Mouse (Mus musculus): ENCODE data around the gene Uts2. TPM values are rescaled to one million over a fixed set of nuclear protein-coding genes. Genes with fewer than 3 reads are reported as not detected.
A peak's percentile ranks its signal among the peaks of the same experiment; 100 is the strongest.

Gene Uts2
- not detected for total RNA-seq (2021)
- long read RNA-seq, experiment 1: 0 reads
- long read RNA-seq, experiment 2: 0 reads

- no peak for DNase-seq
Measured at GRCm38 (mm10) chr4:150996797-150997196, at the start of gene Uts2. Gene Uts2 (plus strand): TSS chr4:150997097.

DNA sequence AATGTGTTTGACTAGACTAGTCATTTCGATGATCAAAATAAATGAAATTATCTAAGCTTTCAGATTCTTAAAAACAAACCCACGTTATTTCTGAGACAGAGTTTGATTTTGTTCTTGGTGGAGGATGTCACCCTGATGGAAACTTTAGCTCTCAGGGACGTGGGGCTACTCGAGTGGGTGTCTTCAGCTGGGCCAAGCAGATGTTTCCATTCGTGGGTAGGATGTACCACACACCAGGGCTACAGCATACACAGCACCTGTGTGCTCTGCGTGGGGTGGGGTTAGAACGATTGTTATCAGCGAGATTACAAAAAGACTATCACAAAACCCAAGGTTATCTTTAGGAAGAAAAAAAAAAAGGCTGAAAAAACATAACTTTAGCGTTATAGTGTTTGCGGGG is 45.9 kb upstream of the Uts2 start:
- no peak for DNase-seq

DNA sequence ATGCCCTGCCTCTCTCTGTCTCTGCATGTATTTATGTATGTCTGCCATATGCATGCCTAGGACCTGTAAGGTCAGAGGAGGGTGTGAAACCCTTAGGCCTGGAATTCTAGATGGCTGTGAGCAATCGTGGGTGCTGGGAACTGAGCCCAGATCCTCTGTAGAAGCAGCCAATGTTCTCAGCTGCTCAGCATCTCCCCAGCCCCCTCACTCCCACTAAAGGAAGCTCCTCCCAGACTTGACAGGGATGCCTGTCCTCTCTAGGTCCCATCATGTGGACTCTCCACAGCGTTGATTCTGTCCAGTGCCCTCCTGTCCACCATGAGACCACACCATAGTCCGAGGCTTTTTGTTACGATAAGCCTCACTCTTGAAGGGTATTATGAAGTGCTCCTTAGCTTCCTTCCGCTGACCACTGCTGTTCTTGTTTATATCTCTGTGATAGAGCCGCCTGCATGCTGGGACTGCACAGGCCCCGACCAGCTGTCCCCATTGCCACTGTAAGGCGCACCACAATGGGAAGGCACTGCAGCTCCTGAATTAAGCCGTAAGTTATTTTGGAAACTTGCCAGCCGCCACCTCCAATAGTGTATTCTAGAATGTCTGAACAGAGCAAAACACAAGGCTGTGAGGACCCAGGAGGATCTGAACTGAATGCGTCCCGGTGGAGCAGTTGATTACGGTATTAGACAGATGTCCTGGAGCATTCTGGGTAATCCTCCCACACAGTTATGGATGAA is 40.4 kb upstream of the Uts2 start:
- no peak for DNase-seq

DNA sequence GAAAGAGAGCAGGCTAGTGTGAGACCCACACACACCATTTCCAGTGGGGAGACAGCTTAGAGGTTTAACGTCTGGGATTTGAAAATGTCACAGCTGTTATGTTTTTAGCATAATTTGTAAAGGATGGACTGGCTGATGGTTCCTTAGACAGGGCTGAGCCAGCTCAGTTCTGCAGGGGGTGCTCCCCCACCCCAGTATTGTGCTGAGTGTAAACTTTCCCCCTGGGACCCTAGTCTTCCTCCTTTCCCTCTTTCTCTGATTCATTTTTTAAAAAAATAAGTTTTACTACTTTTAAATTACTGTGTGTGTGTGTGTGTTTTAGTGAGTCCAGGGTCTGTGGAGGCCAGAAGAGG is 39.8 kb upstream of the Uts2 start:
- DNase-seq: no peak

GRCm38 (mm10) chr4:150958536-150958935 is 38.4 kb upstream of the Uts2 start:
- DNase-seq: no peak

- DNase-seq: no peak
Measured at GRCm38 (mm10) chr4:150962231-150962630, 34.7 kb upstream of the Uts2 start.

DNA sequence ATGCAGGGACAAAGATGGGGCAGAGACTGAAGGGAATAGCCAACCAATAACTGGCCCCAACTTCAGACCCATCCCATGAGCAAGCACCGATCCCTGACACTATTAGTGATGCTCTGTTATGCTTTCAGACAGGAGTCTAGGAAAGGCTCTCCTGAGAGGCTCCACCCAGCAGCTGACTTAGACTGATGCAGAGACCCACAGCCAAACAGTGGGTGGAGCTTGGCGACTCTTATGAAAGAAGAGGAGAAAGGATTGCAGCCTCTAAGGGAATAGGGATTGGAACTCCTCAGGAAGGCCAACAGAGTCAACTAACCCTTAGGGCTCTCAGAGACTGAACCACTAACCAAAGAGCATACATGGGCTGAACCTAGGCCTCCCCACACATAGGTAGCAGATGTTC is 33.2 kb upstream of the Uts2 start:
- DNase-seq: no peak

DNA sequence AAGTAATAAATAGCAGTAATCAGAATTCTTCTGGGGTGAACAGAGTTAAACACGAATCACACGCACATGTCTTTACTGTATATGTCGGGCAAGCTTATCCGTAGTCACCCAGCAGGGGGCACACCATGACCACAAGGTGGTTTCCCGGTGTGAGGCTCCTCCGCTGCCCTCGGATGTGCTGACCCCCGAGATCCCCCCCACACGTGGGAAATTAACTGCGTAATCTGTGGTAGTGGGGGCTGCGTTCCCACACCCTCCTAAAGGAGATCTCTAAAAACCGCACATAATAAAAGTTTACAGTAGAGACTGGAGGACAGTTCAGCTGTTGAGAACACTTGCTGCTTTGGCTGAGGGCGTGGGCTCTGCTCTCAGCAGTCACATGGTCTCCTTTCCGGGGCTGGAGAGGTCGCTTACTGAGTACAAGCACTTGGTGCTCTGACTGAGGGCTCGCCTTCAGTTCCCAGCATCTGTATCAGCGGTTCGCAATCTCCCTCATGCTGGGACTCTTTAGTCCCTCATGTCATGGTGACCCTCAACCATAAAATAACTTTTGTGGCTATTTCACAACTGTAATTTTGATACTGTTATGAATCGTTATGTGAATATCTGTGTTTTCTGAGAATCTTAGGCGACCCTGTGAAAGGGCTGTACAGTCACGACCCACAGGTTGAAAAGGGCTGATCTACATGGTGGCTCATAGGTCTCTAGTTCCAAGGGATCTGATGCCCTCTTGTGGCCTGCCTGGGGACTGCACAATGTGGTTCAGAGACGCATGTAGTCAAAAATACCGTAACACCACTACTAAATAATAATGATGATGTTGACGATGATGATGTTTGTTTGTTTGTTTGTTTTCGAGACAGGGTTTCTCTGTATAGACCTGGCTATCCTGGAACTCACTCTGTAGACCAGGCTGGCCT is 32.0 kb upstream of the Uts2 start:
- peak; percentile 41 for DNase-seq

GRCm38 (mm10) chr4:150965555-150965951 is 31.3 kb upstream of the Uts2 start:
- DNase-seq: no peak

DNA sequence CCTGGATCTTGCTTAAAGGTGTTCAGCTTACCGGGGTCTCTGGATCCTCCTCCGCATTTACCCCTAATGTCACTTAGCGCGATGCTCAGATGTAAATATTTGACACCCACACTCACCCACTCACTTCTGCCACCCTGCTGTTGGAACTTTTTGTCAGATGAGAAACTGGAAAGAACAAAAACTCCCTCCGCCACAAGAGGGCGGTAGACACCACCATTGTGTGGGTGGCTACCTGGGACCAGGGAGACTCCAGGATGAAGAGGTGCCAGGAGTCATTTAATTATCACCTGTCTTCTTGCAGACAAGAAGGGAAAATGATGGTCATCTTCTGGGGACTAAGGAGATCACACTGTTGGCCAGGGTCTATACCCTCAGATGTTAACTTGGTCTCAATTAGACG is 30.3 kb upstream of the Uts2 start:
- no peak for DNase-seq

DNA sequence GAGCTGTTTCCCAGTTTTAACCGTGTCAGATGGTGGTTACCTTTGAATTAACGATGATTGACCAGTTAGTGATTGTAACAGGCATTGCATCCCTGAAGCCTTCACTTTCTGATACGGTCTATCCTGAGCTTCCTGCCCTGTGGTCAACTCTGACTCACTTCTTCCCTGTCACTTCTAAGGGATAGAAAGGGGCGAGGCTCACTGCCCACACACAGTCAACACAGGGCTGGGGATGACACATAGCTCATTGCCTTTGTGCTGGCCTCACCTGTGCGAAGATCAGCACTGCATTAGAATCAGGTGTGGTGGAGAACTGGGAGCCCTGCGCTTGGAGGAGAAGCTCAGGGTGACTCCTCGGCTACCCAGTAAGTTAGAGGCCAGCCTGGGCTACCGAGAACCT is 27.9 kb upstream of the Uts2 start:
- DNase-seq: no peak

DNA sequence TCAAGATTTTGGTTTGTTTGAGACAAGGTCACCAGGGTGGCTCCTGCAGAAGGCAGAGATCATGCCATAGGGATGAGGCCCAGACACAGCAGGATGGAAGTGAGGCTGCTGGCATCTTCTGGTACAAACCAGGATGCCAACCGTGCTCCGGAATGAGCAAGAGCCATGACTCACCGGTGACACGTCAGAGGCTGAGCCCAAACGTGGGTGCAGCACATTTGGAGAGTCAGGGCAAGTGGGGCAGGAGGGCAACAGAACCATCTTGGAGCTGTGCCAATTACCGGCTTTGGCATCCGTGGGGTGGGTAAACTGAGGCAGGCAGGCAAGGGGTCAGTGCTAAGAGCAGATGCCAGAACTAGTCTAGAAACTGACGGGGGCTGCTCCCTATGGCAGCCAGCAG is 23.6 kb upstream of the Uts2 start:
- DNase-seq: no peak

- no peak for DNase-seq
Measured at GRCm38 (mm10) chr4:150975145-150975544, 21.8 kb upstream of the Uts2 start.

DNA sequence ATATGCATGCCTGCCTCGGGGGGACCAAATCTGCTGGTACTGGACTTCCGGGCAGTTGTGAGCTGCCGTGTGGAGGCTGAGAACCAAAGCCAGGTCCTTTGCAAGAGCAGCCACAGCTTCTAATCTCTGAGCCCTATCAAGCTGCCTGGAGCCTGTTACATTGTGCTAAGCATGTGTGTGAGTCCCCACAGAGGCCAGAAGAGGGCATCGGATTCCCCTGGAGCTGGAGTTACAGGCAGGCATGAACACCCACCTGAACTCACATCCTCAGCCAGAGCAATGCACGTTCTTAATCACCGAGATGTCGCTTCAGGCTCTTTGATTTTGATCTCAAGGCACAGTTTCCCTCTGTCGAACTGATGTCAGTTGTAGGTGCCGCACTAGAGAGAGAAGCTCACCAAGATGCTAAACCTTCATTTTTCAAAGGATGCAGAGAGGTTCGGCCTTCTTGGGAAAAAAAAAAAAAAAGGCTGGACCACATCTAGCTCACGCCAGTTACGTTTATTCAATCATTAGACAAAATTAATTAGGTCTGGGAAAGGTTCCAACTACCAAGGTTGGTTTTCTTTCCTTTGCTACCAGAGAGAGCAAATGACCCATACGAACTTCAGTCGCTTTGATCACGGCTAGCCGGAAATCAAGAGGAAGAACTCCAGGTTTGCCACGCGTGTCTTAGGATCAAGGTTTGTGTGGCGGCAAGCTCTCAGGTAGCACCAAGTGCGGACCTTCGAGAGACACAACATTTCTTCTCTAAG is 18.6 kb upstream of the Uts2 start:
- DNase-seq: no peak

DNA sequence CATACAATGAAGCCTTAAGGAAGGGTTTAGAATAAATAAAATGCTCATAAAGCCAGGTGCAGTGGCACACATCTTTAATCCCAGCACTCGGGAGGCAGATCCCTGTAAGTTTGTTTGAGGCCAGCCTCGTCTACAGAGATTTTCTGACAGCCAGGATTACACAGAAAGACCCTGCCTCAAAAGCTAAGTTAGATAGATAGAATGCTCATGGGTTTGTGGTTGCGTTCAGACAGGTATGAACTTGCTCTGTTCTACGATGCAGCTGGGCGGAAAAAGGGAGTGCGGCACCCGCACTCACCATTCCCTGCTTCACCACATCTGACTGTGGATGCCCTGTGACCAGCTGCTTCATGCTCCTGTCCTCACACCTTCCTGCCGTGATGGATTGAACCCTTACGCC is 17.4 kb upstream of the Uts2 start:
- no peak for DNase-seq

- no peak for DNase-seq
Measured at GRCm38 (mm10) chr4:150980153-150980552, 16.7 kb upstream of the Uts2 start.

DNA sequence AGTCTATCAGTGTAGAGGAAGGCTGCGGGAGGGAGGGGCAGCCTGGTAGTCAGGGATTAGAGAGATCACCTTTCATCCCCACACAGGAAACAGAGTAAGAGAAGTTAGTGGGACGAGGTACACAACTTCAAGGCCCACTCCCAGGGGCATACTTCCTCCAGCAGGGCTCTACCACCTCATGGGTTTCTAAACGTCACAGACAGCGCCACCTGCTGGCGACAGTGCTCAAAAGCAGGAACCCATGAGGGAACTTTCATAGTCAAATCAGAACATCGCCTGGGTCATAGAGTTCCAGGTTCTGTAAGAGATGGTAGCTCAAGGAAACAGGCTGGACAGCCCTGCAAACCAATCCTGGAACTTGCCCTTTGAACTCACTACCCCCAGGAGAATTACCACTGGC is 6.7 kb upstream of the Uts2 start:
- DNase-seq: no peak

DNA sequence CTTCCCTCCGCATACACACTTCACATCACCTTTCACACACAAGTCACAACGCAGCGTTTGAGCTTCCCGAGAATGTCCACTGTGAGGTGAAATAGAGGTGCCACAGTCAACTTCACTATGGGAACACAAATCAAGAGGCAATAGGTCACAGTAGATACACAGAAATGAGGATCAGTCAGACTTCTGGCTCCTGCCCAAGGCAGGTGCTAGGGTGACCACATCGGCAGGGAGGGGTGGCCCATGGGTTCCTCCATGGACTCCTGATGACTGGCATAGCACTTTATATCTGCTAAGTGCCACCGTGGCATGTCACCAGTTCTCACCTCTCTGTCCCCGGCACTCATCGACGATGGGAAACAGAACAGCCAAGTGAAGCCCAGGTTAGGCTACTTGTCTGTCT is 1.7 kb downstream of the Uts2 start:
- DNase-seq: no peak

DNA sequence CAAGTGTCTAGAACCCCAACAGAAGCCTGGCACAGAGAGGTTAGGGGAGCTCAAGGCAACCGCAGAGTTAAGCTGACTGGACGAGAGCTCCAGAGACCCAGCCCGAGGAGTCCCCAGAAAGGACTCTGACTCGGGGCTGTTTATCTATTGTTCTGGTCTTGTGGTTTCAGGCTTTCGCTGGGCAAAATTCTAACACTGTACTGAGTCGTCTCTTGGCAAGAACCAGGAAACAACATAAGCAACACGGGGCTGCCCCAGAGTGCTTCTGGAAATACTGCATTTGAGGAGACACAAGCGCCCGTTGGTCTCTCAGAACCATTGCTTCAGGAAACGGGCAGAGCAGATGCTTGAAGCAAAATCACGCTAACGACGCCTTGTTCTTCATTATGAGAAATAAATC is 4.5 kb downstream of the Uts2 start:
- DNase-seq: no peak

DNA sequence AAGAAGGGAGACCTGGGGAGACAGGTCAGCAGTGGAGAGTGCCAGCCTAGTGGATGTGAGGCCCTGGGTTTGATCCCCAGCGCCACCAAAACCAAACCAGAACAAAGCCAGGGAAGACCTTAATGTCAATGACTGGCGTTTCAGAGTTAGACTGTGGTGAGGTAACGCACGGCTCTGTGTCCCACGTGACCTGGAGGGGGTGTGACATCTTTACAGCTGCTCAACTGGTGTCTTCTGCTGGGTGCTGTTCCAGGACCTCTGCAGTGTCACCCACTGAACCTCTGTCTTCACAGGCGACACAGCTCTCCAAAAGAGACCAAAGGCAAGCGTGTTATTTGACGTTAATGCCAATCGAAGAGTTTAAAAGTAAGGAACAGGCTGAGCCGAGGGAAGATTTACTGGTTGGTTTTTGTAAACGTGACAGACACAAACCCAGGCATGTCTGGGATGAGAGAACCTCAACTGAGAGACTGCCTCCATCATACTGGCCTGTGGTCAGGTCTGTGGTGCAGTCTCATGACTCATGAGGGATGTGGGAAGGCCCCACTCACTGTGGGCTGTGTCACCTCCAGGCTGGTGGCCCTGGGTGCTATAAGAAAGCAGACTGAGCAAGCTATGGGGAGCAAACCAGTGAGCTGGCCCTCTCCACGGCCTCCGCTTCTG is 8.9 kb downstream of the Uts2 start:
- no peak for DNase-seq

- DNase-seq: no peak
Measured at GRCm38 (mm10) chr4:151006945-151007344, 10.0 kb downstream of the Uts2 start.

DNA sequence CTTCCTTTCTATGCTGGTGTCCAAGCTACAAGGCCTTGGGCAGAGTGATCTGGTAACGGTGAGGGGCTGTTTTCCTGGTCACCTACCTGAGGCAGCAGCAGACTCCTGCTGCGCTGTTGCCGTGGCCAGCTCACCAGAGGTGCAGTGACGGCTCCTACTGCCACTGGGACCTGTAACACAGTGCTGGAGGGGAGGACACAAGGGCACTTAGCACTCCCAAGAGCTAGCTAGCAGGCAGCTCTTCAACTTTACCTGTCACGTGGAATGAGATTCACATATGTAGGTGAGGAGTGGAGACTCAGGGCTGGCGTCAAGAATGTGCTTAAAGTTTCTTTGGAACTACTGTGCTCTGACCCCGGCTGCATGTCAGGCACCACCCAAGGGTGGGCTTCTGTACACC is 13.4 kb downstream of the Uts2 start:
- DNase-seq: no peak
